Mouse (Mus musculus): ENCODE measurements at regions not wholly inside any gene's neighbourhood (a gene's known extent, or its start where the extent isn't known, plus 50 kb on each side); places are given as distances from the start of the nearest gene placed in this dataset.

- DNase-seq (ENCODE audit: low spot score in 2 of 2), result no peak
These were observed 168.4 kb upstream of the Cxcl12 start for GRCm38 (mm10) chr6:116999940-117000339.

- DNase-seq (ENCODE audit: low spot score in 2 of 2), result no peak
These were observed 167.2 kb upstream of the Cxcl12 start for GRCm38 (mm10) chr6:117000951-117001725.

- DNase-seq (ENCODE audit: low spot score in 2 of 2), result no peak
These were observed 155.7 kb upstream of the Cxcl12 start for GRCm38 (mm10) chr6:117012621-117013020.

- DNase-seq (ENCODE audit: low spot score in 2 of 2), result no peak
These were observed 152.9 kb upstream of the Cxcl12 start for GRCm38 (mm10) chr6:117015461-117015860.

- no peak for DNase-seq (ENCODE audit: low spot score in 2 of 2)
These were observed 146.5 kb upstream of the Cxcl12 start for GRCm38 (mm10) chr6:117021851-117022250.

- no peak for DNase-seq (ENCODE audit: low spot score in 2 of 2)
These were observed 136.1 kb upstream of the Cxcl12 start for GRCm38 (mm10) chr6:117032042-117032746.

- DNase-seq (ENCODE audit: low spot score in 2 of 2), result no peak
These were observed 124.6 kb upstream of the Cxcl12 start for GRCm38 (mm10) chr6:117043744-117044143.

- DNase-seq (ENCODE audit: low spot score in 2 of 2), result no peak
These were observed 118.8 kb upstream of the Cxcl12 start for GRCm38 (mm10) chr6:117049459-117050010.

GRCm38 (mm10) chr6:117060688-117061087, 107.6 kb upstream of the Cxcl12 start:
- no peak for DNase-seq (ENCODE audit: low spot score in 2 of 2)

- DNase-seq (ENCODE audit: low spot score in 2 of 2), result no peak
These were observed 100.6 kb upstream of the Cxcl12 start for GRCm38 (mm10) chr6:117067541-117068305.

GRCm38 (mm10) chr6:117071311-117071710, 97.0 kb upstream of the Cxcl12 start:
- DNase-seq (ENCODE audit: low spot score in 2 of 2), result no peak

- DNase-seq (ENCODE audit: low spot score in 2 of 2), result no peak
These were observed 96.5 kb upstream of the Cxcl12 start for GRCm38 (mm10) chr6:117071857-117072256.

- DNase-seq (ENCODE audit: low spot score in 2 of 2), result no peak
These were observed 88.8 kb upstream of the Cxcl12 start for GRCm38 (mm10) chr6:117079500-117079899.

GRCm38 (mm10) chr6:117080973-117081372, 87.4 kb upstream of the Cxcl12 start:
- DNase-seq (ENCODE audit: low spot score in 2 of 2), result peak in 1 of 2 experiments; percentile 28

GRCm38 (mm10) chr6:117084211-117084610, 84.1 kb upstream of the Cxcl12 start:
- no peak for DNase-seq (ENCODE audit: low spot score in 2 of 2)

- DNase-seq (ENCODE audit: low spot score in 2 of 2), result no peak
These were observed 83.4 kb upstream of the Cxcl12 start for GRCm38 (mm10) chr6:117084833-117085500.

- DNase-seq (ENCODE audit: low spot score in 2 of 2), result no peak
These were observed 73.6 kb upstream of the Cxcl12 start for GRCm38 (mm10) chr6:117094742-117095141.

GRCm38 (mm10) chr6:117099871-117100270, 68.5 kb upstream of the Cxcl12 start:
- no peak for DNase-seq (ENCODE audit: low spot score in 2 of 2)

- DNase-seq (ENCODE audit: low spot score in 2 of 2), result no peak
These were observed 65.6 kb upstream of the Cxcl12 start for GRCm38 (mm10) chr6:117102693-117103092.

GRCm38 (mm10) chr6:117104047-117104446, 64.3 kb upstream of the Cxcl12 start:
- DNase-seq (ENCODE audit: low spot score in 2 of 2), result no peak

GRCm38 (mm10) chr6:117104463-117104862, 63.9 kb upstream of the Cxcl12 start:
- DNase-seq (ENCODE audit: low spot score in 2 of 2), result no peak
